Mouse (Mus musculus) embryonic fibroblast, embryonic 13.5 days (primary cell): Measurements from ENCODE around the gene Chp2.

Experiments
- CTCF ChIP-seq: IDR thresholded peaks from 2 replicates; pipeline ENCODE4 v1.5.1; 2011; ENCODE audit warnings: mild to moderate bottlenecking, control low read depth, low read length, moderate library complexity, borderline replicate concordance; ENCODE audit not compliant: insufficient read depth
- POLR2A ChIP-seq: IDR thresholded peaks from 2 replicates; pipeline ENCODE4 v1.6.1; 2011; ENCODE audit warnings: low read depth, mild to moderate bottlenecking, control low read depth, low read length, moderate library complexity

DNA sequence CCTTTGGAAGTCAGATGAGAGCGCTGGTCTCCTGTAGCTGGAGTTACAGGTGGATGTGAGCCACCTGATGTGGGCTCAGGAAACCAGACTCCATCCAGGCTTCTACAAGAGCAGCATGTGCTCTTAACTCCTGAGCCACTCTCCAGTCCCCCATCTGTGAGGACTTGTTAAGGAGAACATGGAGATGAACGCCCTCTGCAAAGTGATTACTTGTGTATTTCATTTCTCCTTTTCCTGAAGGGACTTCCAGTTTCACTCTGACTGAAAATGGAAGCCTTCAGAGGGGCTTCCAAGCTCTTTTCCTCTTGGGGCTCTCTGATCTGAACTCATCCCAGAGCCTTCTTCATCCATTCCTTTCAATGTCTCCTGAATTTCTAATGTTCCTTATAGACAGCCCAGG is 13.2 kb upstream of the Chp2 start:
- TF ChIP-seq POLR2A = no peak
- TF ChIP-seq CTCF = no peak
